Comparison of ENCODE assay signal across 29 mouse cellular contexts in the genomic region with DNA sequence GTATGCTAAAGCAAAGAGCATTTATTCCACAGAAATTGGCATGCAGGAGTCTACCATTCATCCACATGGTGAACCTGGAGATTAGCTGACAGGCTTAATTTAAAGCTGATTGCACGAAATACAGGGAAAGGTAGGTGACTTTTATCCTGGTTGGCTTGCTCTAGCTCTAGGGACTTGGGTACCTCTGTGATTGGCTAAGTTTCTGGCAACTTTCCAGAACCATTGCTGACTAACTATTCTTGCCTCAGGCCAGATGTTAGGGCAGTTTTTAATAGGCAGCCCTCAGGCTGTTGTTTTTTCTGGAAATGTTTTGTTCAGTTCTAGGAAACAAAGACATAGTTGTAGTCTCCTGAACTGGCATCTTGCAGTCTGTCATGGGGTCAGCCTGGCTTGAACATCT.
DNase-seq lines count a peak whose midpoint lies in the region; ATAC-seq and TF ChIP-seq lines count a peak whose summit lies in the region.
"Had no signal": no experiment of that assay in that cellular context is flagged by ENCODE, and none has a peak within 500 bp of the region (broad histone marks: within the 10 kb centered on the region; RNA-seq: fewer than 3 reads in every experiment).

No protein-coding gene starts in this region.

- no peaks in the 10 kb centered on the region for H3K27me3 ChIP-seq in midbrain, embryonic 14.5 days (ENCODE audit: control insufficient read depth, insufficient read depth, low read length)
- H3K27me3 ChIP-seq in midbrain, embryonic 13.5 days: no peaks in the 10 kb centered on the region
- H3K27me3 ChIP-seq: embryonic facial prominence, embryonic 12.5 days; hindbrain, embryonic 15.5 days; limb, embryonic 13.5 days; liver, embryonic 13.5 days; megakaryocyte, embryonic 14.5 days; midbrain, embryonic 12.5 days; stomach, embryonic 15.5 days had no signal

- H3K27ac ChIP-seq in midbrain, embryonic 14.5 days (replicated peaks; ENCODE audit: low read depth, low read length): no peak overlapping the region
- H3K27ac ChIP-seq in midbrain, embryonic 13.5 days: no peak overlapping the region
- H3K27ac ChIP-seq in left cerebral cortex, adult 2 months: no peak overlapping the region
- H3K27ac ChIP-seq: embryonic facial prominence, embryonic 12.5 days; hindbrain, embryonic 10.5 days; hindbrain, embryonic 15.5 days; limb, embryonic 13.5 days; liver, embryonic 13.5 days; midbrain, embryonic 12.5 days; stomach, embryonic 15.5 days had no signal

- peak; percentile 28; the same call in 1 of the 2 replicates for ATAC-seq in midbrain, embryonic 14.5 days (ENCODE audit: low FRiP score, low TSS enrichment)
- ATAC-seq in midbrain, embryonic 13.5 days: no peak
- ATAC-seq: forebrain, postnatal 0 days; inflammation-experienced regulatory T-cells, adult 6 months; lung, postnatal 0 days had no signal

- intact Hi-C loops in left cerebral cortex, adult 2 months (cut with DNase I): no loop called here

- H3K4me3 ChIP-seq in midbrain, embryonic 14.5 days (replicated peaks; ENCODE audit: low read depth, low read length): no peak overlapping the region
- no peak overlapping the region for H3K4me3 ChIP-seq in midbrain, embryonic 13.5 days (replicated peaks)
- H3K4me3 ChIP-seq in left cerebral cortex, adult 2 months: no peak overlapping the region
- H3K4me3 ChIP-seq: embryonic facial prominence, embryonic 12.5 days; hindbrain, embryonic 10.5 days; hindbrain, embryonic 15.5 days; limb, embryonic 13.5 days; liver, embryonic 13.5 days; megakaryocyte, embryonic 14.5 days; midbrain, embryonic 12.5 days; stomach, embryonic 15.5 days had no signal

- no peaks in the 10 kb centered on the region for H3K36me3 ChIP-seq in midbrain, embryonic 14.5 days (ENCODE audit: control insufficient read depth, insufficient read depth, low read length)
- H3K36me3 ChIP-seq in midbrain, embryonic 13.5 days: no peaks in the 10 kb centered on the region
- H3K36me3 ChIP-seq: embryonic facial prominence, embryonic 12.5 days; hindbrain, embryonic 10.5 days; hindbrain, embryonic 15.5 days; limb, embryonic 13.5 days; liver, embryonic 13.5 days; midbrain, embryonic 12.5 days; stomach, embryonic 15.5 days had no signal

- H3K4me1 ChIP-seq in midbrain, embryonic 14.5 days (ENCODE audit: control insufficient read depth, insufficient read depth, low read length): no peaks in the 10 kb centered on the region
- no peaks in the 10 kb centered on the region for H3K4me1 ChIP-seq in midbrain, embryonic 13.5 days (replicated peaks)
- H3K4me1 ChIP-seq: embryonic facial prominence, embryonic 12.5 days; hindbrain, embryonic 10.5 days; hindbrain, embryonic 15.5 days; limb, embryonic 13.5 days; liver, embryonic 13.5 days; megakaryocyte, embryonic 14.5 days; midbrain, embryonic 12.5 days; stomach, embryonic 15.5 days had no signal

- H3K4me2 ChIP-seq in midbrain, embryonic 14.5 days (ENCODE audit: low read length): no peak overlapping the region
- no peak overlapping the region for H3K4me2 ChIP-seq in midbrain, embryonic 13.5 days (replicated peaks)
- H3K4me2 ChIP-seq: embryonic facial prominence, embryonic 12.5 days; hindbrain, embryonic 15.5 days; limb, embryonic 13.5 days; liver, embryonic 13.5 days; midbrain, embryonic 12.5 days; stomach, embryonic 15.5 days had no signal

- H3K9me3 ChIP-seq in midbrain, embryonic 14.5 days (ENCODE audit: control insufficient read depth, low read length): no peaks in the 10 kb centered on the region
- no peaks in the 10 kb centered on the region for H3K9me3 ChIP-seq in midbrain, embryonic 13.5 days
- H3K9me3 ChIP-seq: embryonic facial prominence, embryonic 12.5 days; hindbrain, embryonic 10.5 days; hindbrain, embryonic 15.5 days; limb, embryonic 13.5 days; liver, embryonic 13.5 days; midbrain, embryonic 12.5 days; stomach, embryonic 15.5 days had no signal

- DNase-seq in adrenal gland, postnatal 14 days: peak; percentile 20
- DNase-seq in adrenal gland, adult 8-10 months: no peak
- peak; percentile 55 for DNase-seq in midbrain, embryonic 14.5 days
- peak; percentile 3 for DNase-seq in adipocyte (ENCODE audit: low spot score)
- DNase-seq in forelimb bud, embryonic 11.5 days (ENCODE audit: low read depth, low spot score): peak; percentile 18
- no peak for DNase-seq in left cerebral cortex, adult 2 months (ENCODE audit: extremely low spot score in 1 of 2, low spot score in 2 of 2)
- no peak for DNase-seq in T-cell, adult 2 months (ENCODE audit: low spot score)
- DNase-seq: cerebellum, adult 18-20 months; cerebellum, postnatal 10 days; forebrain, postnatal 0 days; gastrocnemius, postnatal 10 days; heart, postnatal 14 days; kidney, adult 11 months; kidney, postnatal 14 days; layer of hippocampus, adult 9-11 months; liver, embryonic 13.5 days; lung, adult 18-20 months; lung, postnatal 4 days; right cerebral cortex, postnatal 14 days had no signal

- 52% methylated on average over 1 of the region's 1 CpGs for WGBS in midbrain, embryonic 14.5 days
- 73% methylated on average over 1 of the region's 1 CpGs for WGBS in midbrain, embryonic 13.5 days

- no peak overlapping the region for H3K9ac ChIP-seq in midbrain, embryonic 14.5 days (replicated peaks; ENCODE audit: low read length)
- no peak overlapping the region for H3K9ac ChIP-seq in midbrain, embryonic 13.5 days (replicated peaks)
- H3K9ac ChIP-seq: embryonic facial prominence, embryonic 12.5 days; forebrain, postnatal 0 days; hindbrain, embryonic 15.5 days; limb, embryonic 13.5 days; liver, embryonic 13.5 days; midbrain, embryonic 12.5 days; stomach, embryonic 15.5 days had no signal

- no peak for TF ChIP-seq CTCF in left cerebral cortex, adult 2 months (IDR thresholded peaks at IDR 0.05)

Comparison
In these comparisons a context has a peak if more than half of its experiments do, and no peak if none do; other contexts are left out.
1. DNase-seq: peak in adrenal gland, postnatal 14 days (single experiment), midbrain, embryonic 14.5 days (single experiment), adipocyte (single experiment) and forelimb bud, embryonic 11.5 days (single experiment); none in adrenal gland, adult 8-10 months (single experiment), left cerebral cortex, adult 2 months (0 of 2) and T-cell, adult 2 months (single experiment).